Mouse (Mus musculus) MEL (cell line): Measurements from ENCODE around the gene She.

Experiments used
- CTCF ChIP-seq, 3 experiments: IDR thresholded peaks in 2 of 3; conservative IDR thresholded peaks in 1 of 3; 2 replicates each; pipeline ENCODE4 v1.5.1; 2011 to 2012; ENCODE audit warnings: low read length in 3 of 3, low read depth in 2 of 3, mild to moderate bottlenecking in 2 of 3, improper control_type of control experiment in 1 of 3, inconsistent platforms in 1 of 3, mixed read lengths in 1 of 3, moderate library complexity in 1 of 3; ENCODE audit not compliant: control insufficient read depth in 1 of 3, insufficient read depth in 1 of 3, poor library complexity in 1 of 3, severe bottlenecking in 1 of 3
- EP300 ChIP-seq, 2 experiments: IDR thresholded peaks; 2 replicates each; pipeline ENCODE4 v1.6.1; 2011; ENCODE audit warnings: improper control_type of control experiment in 2 of 2, low read length in 2 of 2, low read depth in 1 of 2, mild to moderate bottlenecking in 1 of 2
- GABPA ChIP-seq: IDR thresholded peaks from 2 replicates; pipeline ENCODE4 v1.6.1; 2012; ENCODE audit warnings: low read depth, mild to moderate bottlenecking, inconsistent platforms, low read length, improper control_type of control experiment, moderate library complexity
- MAZ ChIP-seq: IDR thresholded peaks from 2 replicates; pipeline ENCODE4 v1.6.1; 2012; ENCODE audit warnings: low read depth, mild to moderate bottlenecking, inconsistent platforms, low read length, improper control_type of control experiment
- NRF1 ChIP-seq: IDR thresholded peaks from 2 replicates; pipeline ENCODE4 v1.6.1; 2014; ENCODE audit warnings: low read depth, mild to moderate bottlenecking, inconsistent platforms, low read length, improper control_type of control experiment, moderate library complexity; ENCODE audit not compliant: poor library complexity, insufficient read depth, severe bottlenecking
- SIN3A ChIP-seq: IDR thresholded peaks from 2 replicates; pipeline ENCODE4 v1.6.1; 2012; ENCODE audit warnings: low read length, improper control_type of control experiment, inconsistent platforms
- USF1 ChIP-seq: IDR thresholded peaks from 2 replicates; pipeline ENCODE4 v1.6.1; 2014; ENCODE audit warnings: low read depth, mild to moderate bottlenecking, inconsistent platforms, low read length, improper control_type of control experiment, moderate library complexity

GRCm38 (mm10) chr3:89876469-89876868 is 45.3 kb downstream of the She start:
- TF ChIP-seq EP300 (IDR thresholded peaks at IDR 0.05; ENCODE audit: low read depth in 1 of 2, low read length in 2 of 2) (no peak), CTCF (IDR thresholded peaks at IDR 0.05 in 2 of 3, conservative IDR thresholded peaks at IDR 0.05 in 1 of 3; ENCODE audit: control insufficient read depth in 1 of 3, insufficient read depth in 1 of 3, low read depth in 2 of 3, low read length in 3 of 3, poor library complexity in 1 of 3, severe bottlenecking in 1 of 3) (no peak), USF1 (no peak), GABPA (no peak), SIN3A (no peak), MAZ (no peak), NRF1 (no peak)
